Mouse (Mus musculus): ENCODE measurements around the gene Galp.

DNA sequence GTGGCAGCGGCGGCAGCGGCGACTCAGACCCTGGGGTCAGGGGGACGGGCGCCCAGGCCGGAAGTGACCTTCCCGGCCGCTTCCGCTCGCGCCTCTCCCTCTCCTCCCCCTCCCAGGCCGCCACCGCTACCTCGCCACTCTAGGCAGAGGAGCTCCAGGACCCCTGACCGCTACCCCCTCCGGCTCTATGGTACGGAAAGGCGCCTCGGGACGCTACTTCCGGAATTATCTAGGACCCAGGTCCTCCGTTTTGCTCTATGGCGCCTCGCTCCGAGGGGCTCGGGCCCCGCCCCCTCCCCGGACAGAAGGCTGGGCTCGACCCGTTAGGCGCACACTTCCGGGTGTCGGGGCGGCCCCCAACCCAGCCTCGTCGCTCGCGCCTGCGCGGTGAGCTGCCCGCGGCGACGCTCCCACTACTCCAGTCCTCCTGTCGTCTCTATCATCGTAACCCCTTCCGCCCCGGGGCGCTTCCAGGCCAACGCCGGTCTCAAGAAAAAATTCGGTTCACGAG, 40.9 kb upstream of the Galp start, which contains the start of gene Zfp787:
- TF ChIP-seq POLR2A (IDR thresholded peaks at IDR 0.05; ENCODE audit: extremely low read depth, insufficient read depth, low read length): 0 out of 2 replicates have a peak, but pooled peaks have one; percentile 15
- TF ChIP-seq CTCF (IDR thresholded peaks at IDR 0.05; ENCODE audit: low read depth, low read length): no peak
